Mouse (Mus musculus): Measurements from ENCODE around the gene Rmi2.

GRCm38 (mm10) chr16:10787548-10788058 is 47.3 kb upstream of the Rmi2 start:
- no peak for TF ChIP-seq POLR2A (IDR thresholded peaks at IDR 0.05; ENCODE audit: extremely low read depth, insufficient read depth, low read length)
- no peak for TF ChIP-seq CTCF (IDR thresholded peaks at IDR 0.05; ENCODE audit: low read depth, low read length)
